Mouse (Mus musculus) myocyte (in vitro differentiated cells): ENCODE results near the gene Fam181a.

Experiments used
- POLR2A ChIP-seq: IDR thresholded peaks from one replicate; pipeline ENCODE4 v1.6.1; 2011; ENCODE audit warnings: low read depth, mild to moderate bottlenecking, control low read depth, moderate library complexity; ENCODE audit not compliant: insufficient read length
- USF1 ChIP-seq: IDR thresholded peaks from one replicate; pipeline ENCODE4 v1.6.1; 2011; ENCODE audit warnings: low read depth, mild to moderate bottlenecking, control low read depth, moderate library complexity

DNA sequence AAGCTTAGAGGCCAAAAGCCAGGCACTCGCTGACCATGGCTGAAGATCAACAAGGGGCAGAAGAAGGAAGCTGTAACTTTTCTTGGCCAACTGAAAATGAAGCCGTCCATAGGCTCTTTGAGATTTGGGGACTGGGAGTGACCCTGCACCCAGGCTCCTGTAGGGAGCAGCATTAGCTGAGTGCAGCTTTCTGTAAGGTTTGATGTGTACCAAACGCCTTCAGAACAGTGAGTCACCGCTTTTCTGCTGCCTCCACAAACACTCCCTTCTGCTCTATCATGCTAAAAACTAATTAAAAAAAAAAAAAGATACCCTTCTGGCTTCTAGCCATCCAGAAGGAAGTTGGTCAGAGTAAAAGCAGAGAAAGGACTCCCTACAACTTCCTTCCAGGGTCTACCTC is 34.4 kb upstream of the Fam181a start:
- no peak for TF ChIP-seq POLR2A
- no peak for TF ChIP-seq USF1
